Mouse (Mus musculus) neural tube, embryonic 13.5 days (tissue): Measurements from ENCODE around the gene Tbc1d25. TPM values are rescaled to one million over a fixed set of nuclear protein-coding genes. Genes with fewer than 3 reads are reported as not detected.

Experiments
- ATAC-seq: fragments of 200-750 bp; cut with Nextera tagmentation; 2 replicates; pipeline ENCODE4 v1.8.0; 2017; ENCODE audit warnings: low read depth, mild to moderate bottlenecking, moderate TSS enrichment, moderate library complexity
- H3K27ac ChIP-seq: fragments of 300-500 bp; sonication (generic); replicated peaks from 2 replicates; pipeline ENCODE4 v1.5.1; 2015; ENCODE audit warnings: moderate library complexity, mild to moderate bottlenecking, inconsistent platforms
- H3K27me3 ChIP-seq: fragments of 300-500 bp; sonication (generic); 2 replicates; pipeline ENCODE4 v1.6.1; 2015; ENCODE audit warnings: mild to moderate bottlenecking, inconsistent platforms
- H3K36me3 ChIP-seq: fragments of 300-500 bp; sonication (generic); 2 replicates; pipeline ENCODE4 v1.6.1; 2015; ENCODE audit warnings: mild to moderate bottlenecking, inconsistent platforms
- H3K4me1 ChIP-seq: fragments of 300-500 bp; sonication (generic); replicated peaks from 2 replicates; pipeline ENCODE4 v1.6.1; 2015; ENCODE audit warnings: inconsistent platforms
- H3K4me2 ChIP-seq: fragments of 300-500 bp; sonication (generic); 2 replicates; pipeline ENCODE4 v1.6.1; 2015; ENCODE audit warnings: inconsistent platforms, mild to moderate bottlenecking, moderate library complexity
- H3K4me3 ChIP-seq: fragments of 300-500 bp; sonication (generic); 2 replicates; pipeline ENCODE4 v1.5.1; 2015; ENCODE audit warnings: mild to moderate bottlenecking, inconsistent platforms
- H3K9ac ChIP-seq: fragments of 300-500 bp; sonication (generic); 2 replicates; pipeline ENCODE4 v1.6.1; 2015; ENCODE audit warnings: moderate library complexity, mild to moderate bottlenecking, inconsistent platforms
- H3K9me3 ChIP-seq: fragments of 300-500 bp; sonication (generic); 2 replicates; pipeline ENCODE4 v1.6.1; 2016; ENCODE audit warnings: inconsistent platforms
- WGBS: fragments of 180-500 bp; shearing (Covaris S2); methylation state at CpG from one replicate; pipeline ENCODE4 v1.1.7; 2015; 5-methylcytosine and 5-hydroxymethylcytosine counted together
- polyA plus RNA-seq: library from polyadenylated mRNA; unstranded; fragments of >200 nt; fragmentation: Nextera tagmentation; extraction: Ambion mirVana; gene quantifications from 2 replicates; pipeline ENCODE4 v1.2.1, GENCODE M21; 2015

Gene Tbc1d25
- polyA plus RNA-seq, 1 experiment from 2014 or later, result 20.5 TPM

- no peak for ATAC-seq
- Histone ChIP-seq H3K9ac (no peak overlapping the region), H3K27me3 (no peaks in the 10 kb centered on the region), H3K4me2 (no peak overlapping the region), H3K9me3 (no peaks in the 10 kb centered on the region), H3K4me1 (no peaks in the 10 kb centered on the region), H3K36me3 (peaks cover 13% of the 10 kb centered on the region), H3K4me3 (no peak overlapping the region), H3K27ac (no peak overlapping the region)
- 88% methylated on average over 8 of the region's 10 CpGs for WGBS
Observed at GRCm38 (mm10) chrX:8167716-8168647, 8.0 kb downstream of the Tbc1d25 start.

- Histone ChIP-seq H3K4me2 (no peak overlapping the region), H3K27ac (no peak overlapping the region), H3K4me1 (no peaks in the 10 kb centered on the region), H3K9ac (no peak overlapping the region), H3K36me3 (0 out of 2 replicates have a peak, but pooled peaks cover 3% of the 10 kb centered on the region), H3K9me3 (no peaks in the 10 kb centered on the region), H3K4me3 (no peak overlapping the region), H3K27me3 (no peaks in the 10 kb centered on the region)
- 92% methylated on average over 4 of the region's 4 CpGs for WGBS
- ATAC-seq, result no peak
Observed at GRCm38 (mm10) chrX:8164471-8164870, 11.5 kb downstream of the Tbc1d25 start.

GRCm38 (mm10) chrX:8163076-8163475, 12.9 kb downstream of the Tbc1d25 start:
- Histone ChIP-seq H3K9me3 (no peaks in the 10 kb centered on the region), H3K4me1 (no peaks in the 10 kb centered on the region), H3K4me2 (no peak overlapping the region), H3K36me3 (no peaks in the 10 kb centered on the region), H3K9ac (no peak overlapping the region), H3K27ac (no peak overlapping the region), H3K4me3 (no peak overlapping the region), H3K27me3 (no peaks in the 10 kb centered on the region)
- 88% methylated on average over 5 of the region's 5 CpGs for WGBS
- ATAC-seq, result no peak

- H3K4me3 ChIP-seq, result peak within 1 kb of the TSS; percentile 59
- 25% methylated on average over 65 of the region's 65 CpGs for WGBS
- H3K27ac ChIP-seq, result peak within 1 kb of the TSS; percentile 96
- H3K9ac ChIP-seq, result peak within 1 kb of the TSS; percentile 83
- peak; percentile 97 for ATAC-seq
- no peaks in the 10 kb centered on the region for H3K9me3 ChIP-seq
- H3K27me3 ChIP-seq, result no peaks in the 10 kb centered on the region
- peak within 1 kb of the TSS; percentile 74 for H3K4me2 ChIP-seq
- peaks cover 30% of the 10 kb centered on the region for H3K36me3 ChIP-seq
- H3K4me1 ChIP-seq, result peaks cover 9% of the 10 kb centered on the region
Observed at GRCm38 (mm10) chrX:8145153-8145991, 30.6 kb downstream of the Tbc1d25 start, which contains the start of gene Rbm3. Gene Rbm3, minus strand, starts transcription at chrX:8145880.

GRCm38 (mm10) chrX:8143750-8144149, 32.2 kb downstream of the Tbc1d25 start:
- Histone ChIP-seq H3K4me3 (peak overlapping the region; percentile 59), H3K9ac (peak overlapping the region; percentile 83; the same call in 1 of the 2 replicates), H3K4me1 (peaks cover 9% of the 10 kb centered on the region), H3K27me3 (no peaks in the 10 kb centered on the region), H3K4me2 (peak overlapping the region; percentile 74), H3K27ac (no peak overlapping the region), H3K9me3 (no peaks in the 10 kb centered on the region), H3K36me3 (peaks cover 34% of the 10 kb centered on the region)
- ATAC-seq, result no peak
- 79% methylated on average over 7 of the region's 7 CpGs for WGBS

- H3K27me3 ChIP-seq, result no peaks in the 10 kb centered on the region
- peaks cover 9% of the 10 kb centered on the region for H3K4me1 ChIP-seq
- no peak overlapping the region for H3K4me3 ChIP-seq
- H3K36me3 ChIP-seq, result peaks cover 42% of the 10 kb centered on the region
- ATAC-seq, result no peak
- no peaks in the 10 kb centered on the region for H3K9me3 ChIP-seq
- no peak overlapping the region for H3K4me2 ChIP-seq
- no peak overlapping the region for H3K27ac ChIP-seq
- H3K9ac ChIP-seq, result no peak overlapping the region
- WGBS, result 91% methylated on average over 7 of the region's 7 CpGs
Observed at GRCm38 (mm10) chrX:8142948-8143347, 33.0 kb downstream of the Tbc1d25 start.

GRCm38 (mm10) chrX:8141058-8141457, 34.9 kb downstream of the Tbc1d25 start:
- no peak overlapping the region for H3K4me3 ChIP-seq
- no peaks in the 10 kb centered on the region for H3K27me3 ChIP-seq
- no peak overlapping the region for H3K9ac ChIP-seq
- no peak overlapping the region for H3K27ac ChIP-seq
- peaks cover 42% of the 10 kb centered on the region for H3K36me3 ChIP-seq
- no peak for ATAC-seq
- no peaks in the 10 kb centered on the region for H3K9me3 ChIP-seq
- H3K4me2 ChIP-seq, result no peak overlapping the region
- H3K4me1 ChIP-seq, result peaks cover 9% of the 10 kb centered on the region
- WGBS, result 64% methylated on average over 3 of the region's 3 CpGs

GRCm38 (mm10) chrX:8140446-8140845, 35.5 kb downstream of the Tbc1d25 start:
- H3K4me3 ChIP-seq, result no peak overlapping the region
- no peak overlapping the region for H3K9ac ChIP-seq
- WGBS, result 89% methylated on average over 2 of the region's 2 CpGs
- peaks cover 42% of the 10 kb centered on the region for H3K36me3 ChIP-seq
- no peak overlapping the region for H3K27ac ChIP-seq
- peaks cover 9% of the 10 kb centered on the region for H3K4me1 ChIP-seq
- H3K27me3 ChIP-seq, result no peaks in the 10 kb centered on the region
- H3K9me3 ChIP-seq, result no peaks in the 10 kb centered on the region
- no peak for ATAC-seq
- no peak overlapping the region for H3K4me2 ChIP-seq

- Histone ChIP-seq H3K4me3 (no peak overlapping the region), H3K9me3 (no peaks in the 10 kb centered on the region), H3K27ac (no peak overlapping the region), H3K36me3 (peaks cover 42% of the 10 kb centered on the region), H3K27me3 (no peaks in the 10 kb centered on the region), H3K4me2 (no peak overlapping the region), H3K9ac (no peak overlapping the region), H3K4me1 (peaks cover 9% of the 10 kb centered on the region)
- 48% methylated on average over 1 of the region's 1 CpGs for WGBS
- ATAC-seq, result no peak
Observed at GRCm38 (mm10) chrX:8139480-8139879, 36.5 kb downstream of the Tbc1d25 start.

- Histone ChIP-seq H3K4me3 (no peak overlapping the region), H3K27me3 (no peaks in the 10 kb centered on the region), H3K36me3 (peaks cover 17% of the 10 kb centered on the region), H3K9ac (no peak overlapping the region), H3K4me2 (no peak overlapping the region), H3K4me1 (peaks cover 6% of the 10 kb centered on the region), H3K9me3 (no peaks in the 10 kb centered on the region), H3K27ac (no peak overlapping the region)
- 47% methylated on average over 2 of the region's 2 CpGs for WGBS
- no peak for ATAC-seq
Observed at GRCm38 (mm10) chrX:8135886-8136285, 40.1 kb downstream of the Tbc1d25 start.

- WGBS, result 15% methylated on average over 39 of the region's 40 CpGs
- peak within 1 kb of the TSS; percentile 73 for H3K9ac ChIP-seq
Observed at GRCm38 (mm10) chrX:8132017-8132976, 43.7 kb downstream of the Tbc1d25 start, which contains the start of gene Wdr13. Gene Wdr13, minus strand, starts transcription at chrX:8132892.

More at GRCm38 (mm10) chrX:8132017-8132976, 43.7 kb downstream of the Tbc1d25 start, which contains the start of gene Wdr13:
- Histone ChIP-seq H3K27me3 (no peaks in the 10 kb centered on the region), H3K9me3 (no peaks in the 10 kb centered on the region), H3K27ac (peak within 1 kb of the TSS; percentile 96), H3K4me3 (peak within 1 kb of the TSS; percentile 58), H3K4me1 (peaks cover 6% of the 10 kb centered on the region), H3K36me3 (peaks cover 21% of the 10 kb centered on the region), H3K4me2 (peak within 1 kb of the TSS; percentile 54)
- peak; percentile 91 for ATAC-seq
